Mouse (Mus musculus): Measurements from ENCODE around the gene Lrrc73.

DNA sequence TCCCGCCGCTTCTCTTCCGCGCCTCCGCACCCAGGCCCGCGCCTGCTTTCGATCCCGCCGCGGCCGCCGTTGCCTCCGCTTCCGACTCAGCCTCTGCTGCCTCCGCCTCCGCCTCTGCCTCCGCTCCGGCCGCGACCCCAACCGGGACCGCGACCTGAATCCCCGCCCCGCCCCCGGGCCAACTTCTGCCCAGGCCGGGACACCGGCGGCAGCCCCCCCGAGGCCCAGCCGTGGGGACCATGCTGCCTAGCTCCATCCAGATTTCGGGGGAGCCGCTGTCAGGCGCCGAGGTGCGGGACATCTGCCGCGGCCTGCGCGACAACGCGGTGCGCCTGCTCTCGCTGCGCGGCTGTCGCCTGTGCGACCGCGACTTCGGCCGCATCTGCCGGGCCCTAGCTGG, 775 bp downstream of the Lrrc73 start:
- no peak for TF ChIP-seq CTCF (IDR thresholded peaks at IDR 0.05; ENCODE audit: borderline replicate concordance, extremely low read depth, insufficient read depth, insufficient read length)
- TF ChIP-seq POLR2A (IDR thresholded peaks at IDR 0.05; ENCODE audit: borderline replicate concordance, extremely low read depth, insufficient read depth, insufficient read length, poor library complexity, severe bottlenecking) = no peak

Data from brain, embryonic 14.5 days (tissue).